Mouse (Mus musculus): ENCODE data around the gene Dcaf8.

The Dcaf8 gene

DNA sequence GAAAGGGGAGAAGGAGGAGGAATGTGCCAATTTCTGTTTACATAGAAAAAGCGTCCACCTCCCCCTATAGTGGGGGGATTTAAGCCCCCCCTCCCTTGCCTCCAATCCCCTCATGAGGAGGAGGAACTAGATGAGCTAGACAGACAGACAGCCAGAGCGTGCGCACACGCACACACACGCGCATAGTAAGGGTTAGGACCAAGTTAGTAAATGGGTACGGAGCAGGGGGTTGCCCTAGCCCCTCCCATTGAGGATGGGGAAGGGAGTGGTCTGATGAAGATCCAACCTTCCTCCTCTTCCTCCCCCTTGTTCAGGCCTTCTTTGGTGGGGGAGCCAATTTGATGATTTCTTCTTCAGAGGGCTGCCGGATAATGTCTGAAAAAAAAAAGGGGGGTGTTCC lies 50.4 kb downstream of the Dcaf8 start:
- no peak for DNase-seq

DNA sequence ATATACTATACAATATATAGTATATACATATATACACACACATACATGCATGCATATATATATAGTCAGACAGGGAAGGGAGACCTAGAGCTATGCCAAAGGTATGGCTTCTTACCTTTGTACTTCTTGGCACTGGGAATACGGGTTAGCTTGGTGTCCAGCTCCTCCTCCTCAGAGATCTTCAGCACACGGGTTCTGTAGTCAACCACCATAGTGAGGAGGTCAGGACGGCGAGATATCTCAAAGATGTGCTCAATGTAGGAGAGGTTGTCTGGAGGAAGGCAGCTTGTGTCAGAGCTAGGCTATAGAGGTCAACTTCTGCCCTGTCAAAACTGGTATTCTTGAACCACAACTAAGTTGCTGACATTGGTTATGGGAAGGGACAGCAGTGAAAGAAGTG lies 51.1 kb downstream of the Dcaf8 start:
- DNase-seq: no peak

- no peak for DNase-seq
Measured at GRCm38 (mm10) chr1:172200161-172200560, 52.3 kb downstream of the Dcaf8 start.

- peak; percentile 78 for DNase-seq
Measured at GRCm38 (mm10) chr1:172200871-172201447, 53.1 kb downstream of the Dcaf8 start.

- peak; percentile 91 for DNase-seq
Measured at GRCm38 (mm10) chr1:172201967-172202880, 54.3 kb downstream of the Dcaf8 start.

DNA sequence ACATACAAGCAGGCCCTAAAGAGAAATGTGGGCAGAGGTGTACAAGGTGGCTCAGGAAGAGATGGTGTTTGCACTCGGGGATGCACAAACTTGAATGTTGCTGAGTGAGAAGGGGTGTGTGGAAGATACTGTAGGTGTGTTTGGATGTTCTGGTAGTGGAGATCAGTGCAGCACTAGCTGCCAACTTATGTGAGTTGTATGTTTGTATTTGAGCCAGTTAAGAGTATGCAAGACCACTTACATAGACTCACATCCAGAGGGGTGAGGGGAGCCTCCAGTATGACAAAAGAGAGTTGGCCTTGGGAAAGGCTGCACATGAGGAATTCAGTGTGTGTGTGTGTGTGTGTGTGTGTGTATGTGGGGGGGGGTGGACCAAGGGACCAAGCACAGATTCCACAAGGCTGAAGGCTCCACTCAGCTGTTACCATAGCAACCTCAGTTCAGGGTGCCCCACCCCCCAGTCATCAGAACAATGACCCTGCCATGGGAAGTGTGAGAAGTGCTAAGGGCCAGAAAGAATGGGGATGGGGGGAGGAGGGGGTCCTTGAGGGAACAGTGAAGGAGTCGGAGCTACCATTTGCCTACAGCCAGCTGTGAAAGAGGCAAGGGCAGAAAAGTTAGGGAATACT lies 55.1 kb downstream of the Dcaf8 start:
- DNase-seq: peak; percentile 70

DNA sequence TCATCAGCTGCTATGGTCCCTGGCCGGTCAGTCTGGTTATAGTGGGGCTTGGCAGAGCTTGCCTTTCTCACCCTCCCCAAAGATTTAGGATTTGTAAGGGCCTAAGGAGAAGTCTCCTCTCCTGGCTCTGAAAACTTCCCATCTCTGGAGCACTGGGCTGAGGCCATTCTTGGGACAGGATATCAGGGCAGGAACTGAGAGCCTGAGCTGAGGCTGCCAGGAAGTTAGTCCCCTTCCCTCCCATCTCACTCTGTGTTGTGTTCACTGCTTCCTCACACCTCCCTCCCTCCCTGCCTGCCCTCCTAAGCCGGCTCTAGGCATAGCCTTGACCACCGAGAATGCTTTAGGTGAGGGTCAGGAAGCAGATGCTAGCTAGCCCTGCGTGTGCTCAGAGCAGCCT lies 55.7 kb downstream of the Dcaf8 start:
- peak; percentile 57 for DNase-seq

GRCm38 (mm10) chr1:172204033-172204813 lies 56.3 kb downstream of the Dcaf8 start:
- DNase-seq: peak; percentile 61

- DNase-seq: peak; percentile 81
Measured at GRCm38 (mm10) chr1:172204814-172205740, 57.2 kb downstream of the Dcaf8 start.

- peak; percentile 73 for DNase-seq
Measured at GRCm38 (mm10) chr1:172205741-172206087, 57.8 kb downstream of the Dcaf8 start.

DNA sequence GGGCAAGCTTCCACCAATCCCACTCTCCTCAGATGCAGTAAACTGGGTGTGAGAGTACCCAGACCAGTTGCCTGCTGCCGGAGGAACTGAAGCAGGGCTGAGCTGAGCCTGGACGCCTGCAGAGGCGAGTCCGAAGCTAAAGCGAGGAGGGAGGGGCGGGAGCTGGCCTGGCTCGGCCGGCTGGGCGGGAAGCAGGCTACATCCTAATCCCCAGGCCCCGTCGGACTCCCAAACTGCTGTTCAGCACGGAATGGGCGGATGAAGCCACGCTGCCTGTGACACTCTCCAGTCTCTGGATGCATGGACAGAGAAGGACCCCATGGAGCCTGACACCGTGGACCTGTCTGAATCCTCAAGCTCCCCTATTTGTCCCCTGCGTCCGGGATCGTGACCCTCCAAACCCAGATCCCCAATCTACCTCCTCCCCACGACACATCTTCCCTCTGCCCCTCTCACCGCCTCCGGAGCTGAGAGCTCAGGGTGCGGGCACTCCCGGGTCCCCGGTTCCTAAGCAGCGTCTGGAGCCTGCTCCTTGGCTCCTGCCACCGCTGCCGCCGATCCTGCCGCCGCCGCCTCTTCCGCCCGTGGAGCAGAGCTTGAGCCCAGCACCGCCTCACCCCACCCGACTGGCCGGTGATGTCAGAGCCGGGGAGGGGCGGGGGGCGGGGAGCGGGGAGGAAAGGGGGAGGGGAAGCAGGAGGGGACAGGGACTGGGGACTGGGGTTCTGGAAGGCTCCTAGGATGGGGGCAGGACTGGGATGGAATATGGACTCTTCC lies 58.4 kb downstream of the Dcaf8 start, which contains the start of gene Pea15a:
TSS of gene Pea15a (minus strand) at position 664 of the 777 bp plus-strand sequence.
- peak; percentile 90 for DNase-seq

DNA sequence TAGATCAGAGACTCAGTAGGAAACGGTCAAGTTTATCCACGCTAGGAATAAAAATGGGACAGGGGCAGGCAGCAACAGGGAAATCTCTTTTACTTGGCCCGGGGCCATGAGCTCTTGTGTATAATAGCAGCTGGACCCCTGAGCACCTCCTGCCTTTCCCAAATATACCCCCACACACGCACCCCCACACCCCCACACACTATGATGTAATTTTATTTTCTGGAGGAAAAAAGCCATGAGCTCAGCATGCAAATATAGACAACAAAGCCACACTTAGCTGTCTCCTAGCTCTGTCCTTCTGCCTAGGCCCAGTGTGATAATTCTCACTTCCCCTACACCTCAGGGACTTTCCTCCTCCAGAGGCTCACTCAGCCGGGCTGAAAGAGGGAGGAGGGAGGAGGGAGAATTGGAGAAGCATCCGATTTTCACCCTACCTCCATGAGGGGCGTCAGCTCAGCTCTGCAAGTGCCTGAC lies 59.3 kb downstream of the Dcaf8 start:
- peak; percentile 83 for DNase-seq

- no peak for DNase-seq
Measured at GRCm38 (mm10) chr1:172212776-172213175, 64.9 kb downstream of the Dcaf8 start.

DNA sequence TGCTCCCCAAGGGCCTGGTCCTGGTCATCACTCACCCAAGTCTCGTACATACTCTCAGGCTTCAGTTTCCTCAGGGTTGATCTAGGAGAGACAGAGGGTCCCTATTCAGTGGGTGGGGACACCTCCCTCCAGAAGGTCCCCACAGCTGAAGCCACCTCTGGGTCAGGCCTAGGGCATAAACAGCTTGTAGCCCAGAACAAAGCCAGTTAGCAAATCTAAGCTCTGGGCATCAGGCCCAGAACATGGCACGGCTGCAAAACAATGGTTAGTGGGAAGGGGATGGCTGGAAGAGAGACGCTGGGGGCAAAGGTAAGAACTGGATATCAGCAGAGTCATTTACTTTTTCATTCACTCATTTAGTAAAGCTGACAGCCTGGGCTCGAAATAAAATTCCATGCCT lies 65.9 kb downstream of the Dcaf8 start:
- DNase-seq: no peak

DNA sequence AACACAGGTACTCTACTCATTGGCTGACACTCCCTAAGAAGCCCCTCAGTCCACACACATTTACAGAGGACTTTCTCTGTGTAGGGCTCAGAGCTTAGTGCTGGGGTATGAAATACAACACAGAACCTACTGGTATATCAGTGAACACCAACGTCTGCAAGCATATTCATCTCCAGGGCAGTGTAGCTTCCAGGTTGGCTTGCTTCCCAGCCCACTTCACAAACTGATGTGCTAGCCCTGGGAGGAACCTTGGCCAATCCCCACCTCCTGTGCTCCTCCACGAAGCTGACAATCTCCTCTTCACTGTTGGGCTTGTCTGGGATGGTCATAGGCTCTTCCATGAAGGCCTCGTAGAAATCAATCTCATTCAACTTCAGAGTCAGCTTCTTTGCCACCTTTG lies 66.9 kb downstream of the Dcaf8 start:
- no peak for DNase-seq

DNA sequence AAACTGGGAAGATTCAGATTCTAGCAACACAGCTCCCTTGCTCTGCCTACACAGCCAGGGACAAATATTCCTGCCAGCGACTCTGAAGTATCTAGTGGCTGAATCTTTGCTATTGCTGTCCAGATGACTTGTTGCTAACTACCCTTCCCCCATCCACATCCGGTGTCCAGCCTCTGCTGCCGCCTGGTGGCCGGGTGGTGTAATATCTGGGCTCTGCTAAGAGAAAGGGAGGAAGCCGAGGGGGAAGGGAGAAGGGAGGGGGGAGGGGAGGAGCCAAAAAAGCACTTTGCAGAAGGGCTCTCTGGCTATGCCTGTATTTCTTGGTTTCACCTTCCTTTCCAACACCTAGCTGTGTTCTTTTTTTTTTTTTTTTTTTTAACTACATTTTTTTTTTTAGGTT lies 69.3 kb downstream of the Dcaf8 start:
- peak; percentile 89 for DNase-seq

DNA sequence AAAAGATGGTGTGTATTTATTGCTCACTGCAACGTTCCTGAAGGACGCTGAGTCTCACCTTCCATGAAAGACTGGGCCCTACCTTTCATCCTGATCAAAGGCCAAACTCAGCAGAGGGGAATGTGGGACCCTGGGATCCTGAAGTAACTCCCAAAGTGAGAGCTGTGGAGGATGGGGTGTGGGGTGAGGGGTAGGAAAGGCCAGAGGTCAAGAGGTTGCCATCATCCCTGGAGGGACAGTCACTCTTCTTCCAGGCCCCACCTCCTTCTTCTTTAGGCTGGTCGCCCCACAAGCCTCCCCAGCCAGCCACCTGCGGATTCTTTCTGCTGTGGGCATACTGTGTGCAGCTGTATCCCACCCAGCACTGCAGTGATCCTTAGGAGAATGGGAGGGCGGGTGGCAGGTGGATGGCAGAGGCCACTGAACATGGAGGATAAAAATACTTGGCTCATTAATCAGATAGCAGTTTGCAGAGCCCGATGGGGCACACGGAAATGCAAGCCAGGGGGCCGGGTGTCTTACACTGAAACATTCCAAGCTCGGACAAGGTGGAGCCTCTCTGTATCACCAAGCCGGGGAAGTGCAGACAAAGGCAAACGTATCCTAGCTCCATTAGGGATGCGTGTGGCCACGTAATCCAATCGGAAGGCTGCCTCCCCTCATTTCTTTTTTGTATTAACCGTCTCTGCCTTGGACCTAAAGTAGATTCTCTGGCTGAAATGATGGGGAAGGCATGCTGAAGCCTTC lies 70.5 kb downstream of the Dcaf8 start:
- DNase-seq: no peak

GRCm38 (mm10) chr1:172219451-172220406 lies 71.8 kb downstream of the Dcaf8 start, which contains the start of gene Casq1:
TSS of gene Casq1 (minus strand) at chr1:172219868.
- DNase-seq: no peak

GRCm38 (mm10) chr1:172220414-172220813 lies 72.5 kb downstream of the Dcaf8 start:
- DNase-seq: no peak

All from cerebellum, adult 9-10 months (tissue).